Mouse (Mus musculus) C2C12 (cell line): ENCODE measurements around the gene Tlk1.

Experiments
- CEBPB ChIP-seq: IDR thresholded peaks from one replicate; pipeline ENCODE4 v1.6.1; 2011; ENCODE audit warnings: low read depth, mild to moderate bottlenecking, control low read depth, moderate library complexity
- CTCF ChIP-seq: IDR thresholded peaks from one replicate; pipeline ENCODE4 v1.5.1; 2011; ENCODE audit not compliant: control insufficient read depth, insufficient read depth, insufficient read length
- MYOG ChIP-seq: IDR thresholded peaks from one replicate; pipeline ENCODE4 v1.6.1; 2011; ENCODE audit not compliant: control insufficient read depth, insufficient read length; ENCODE audit errors: extremely low read depth
- USF1 ChIP-seq: IDR thresholded peaks from one replicate; pipeline ENCODE4 v1.6.1; 2011; ENCODE audit warnings: low read depth, mild to moderate bottlenecking, control low read depth, moderate library complexity

- TF ChIP-seq CTCF, result no peak
- TF ChIP-seq CEBPB, result no peak
- no peak for TF ChIP-seq USF1
- no peak for TF ChIP-seq MYOG
These were observed 26.8 kb upstream of the Tlk1 start for GRCm38 (mm10) chr2:70852186-70852795.
